Mouse (Mus musculus) megakaryocyte-erythroid progenitor cell, adult 5-6 weeks (primary cell): ENCODE measurements around the gene Pde4d. TPM values are rescaled to one million over a fixed set of nuclear protein-coding genes. Genes with fewer than 3 reads are reported as not detected.

Experiments used
- ATAC-seq: replicated peaks from 2 replicates; pipeline ENCODE4 v1.8.0; 2016; ENCODE audit warnings: mild to moderate bottlenecking, inconsistent platforms; ENCODE audit not compliant: severe bottlenecking, poor library complexity, low FRiP score, low TSS enrichment
- total RNA-seq, 2 experiments: library from RNA; stranded (forward) in 1 of 2; stranded (reverse) in 1 of 2; fragments of 200-1000, 215-1000 nt in 1 of 2; fragments of >200 nt in 1 of 2; fragmentation: Nextera tagmentation in 1 of 2; gene quantifications; 2 replicates each; pipeline ENCODE4 v1.2.3; 2014 to 2017

The Pde4d gene
- total RNA-seq, 2 experiments from 2014 or later, result 52.9 to 108 TPM

DNA sequence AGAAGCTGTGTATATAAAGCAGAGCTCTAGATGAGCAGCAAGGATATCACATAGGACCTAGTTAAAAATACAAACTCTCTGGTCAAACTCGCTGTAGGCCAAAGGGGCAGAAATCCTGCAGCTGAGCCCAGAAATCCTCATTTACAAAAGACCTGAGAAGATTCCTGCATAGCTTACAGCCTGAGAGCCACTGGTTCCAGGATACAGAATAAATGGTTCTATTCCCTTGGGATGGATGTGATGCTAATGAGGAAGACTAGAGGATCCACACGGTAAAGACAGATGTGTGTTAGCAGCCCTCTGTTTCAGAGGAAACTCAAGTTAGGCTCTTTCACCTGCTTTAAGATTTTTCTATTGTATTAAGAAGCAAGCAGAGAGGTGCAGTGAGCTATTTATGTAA, 1041.1 kb downstream of the Pde4d start:
- ATAC-seq, result no peak

DNA sequence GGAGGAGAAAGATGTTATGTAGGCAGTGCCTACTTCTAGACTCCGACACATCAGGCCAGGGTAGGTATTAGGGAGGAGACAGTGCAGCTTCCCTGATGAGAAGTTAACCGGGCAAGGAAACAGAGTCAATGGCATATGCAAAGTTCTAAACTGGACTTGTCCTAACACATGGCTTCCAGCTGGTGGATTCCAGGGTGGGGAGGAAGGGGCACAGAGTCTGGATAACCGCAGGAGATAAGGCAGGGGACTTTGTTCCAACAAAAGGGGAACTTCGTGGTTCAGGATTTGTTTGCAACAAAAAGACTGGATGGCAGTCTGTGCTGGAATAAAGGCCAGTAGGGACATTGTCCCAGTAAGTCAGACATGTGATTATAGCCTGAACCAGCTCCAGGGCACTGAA, 1042.1 kb downstream of the Pde4d start:
- no peak for ATAC-seq

- ATAC-seq, result no peak
Measured at GRCm38 (mm10) chr13:109500336-109500735, 1050.6 kb downstream of the Pde4d start.

DNA sequence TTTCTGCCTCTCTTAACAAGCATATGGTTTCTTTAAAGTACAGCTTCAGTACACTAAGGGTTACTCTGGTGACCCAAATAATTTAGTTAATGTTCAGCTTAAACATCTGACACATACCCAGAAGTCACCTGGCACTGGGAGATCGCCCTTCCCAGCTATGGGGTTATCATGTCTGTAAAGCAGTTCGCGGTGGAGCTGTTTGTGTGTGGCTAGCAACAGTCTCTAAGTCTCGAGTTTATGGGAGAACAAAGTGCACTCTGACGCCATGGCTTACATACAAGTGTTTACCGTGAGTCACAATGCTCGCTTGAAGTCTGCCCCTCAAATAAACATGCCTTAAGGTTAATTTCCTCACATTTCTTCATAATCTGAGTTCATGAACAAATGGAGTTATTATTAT, 1053.0 kb downstream of the Pde4d start:
- no peak for ATAC-seq

- ATAC-seq, result no peak
Measured at GRCm38 (mm10) chr13:109506754-109507153, 1057.0 kb downstream of the Pde4d start.

- ATAC-seq, result no peak
Measured at GRCm38 (mm10) chr13:109508472-109508871, 1058.7 kb downstream of the Pde4d start.

DNA sequence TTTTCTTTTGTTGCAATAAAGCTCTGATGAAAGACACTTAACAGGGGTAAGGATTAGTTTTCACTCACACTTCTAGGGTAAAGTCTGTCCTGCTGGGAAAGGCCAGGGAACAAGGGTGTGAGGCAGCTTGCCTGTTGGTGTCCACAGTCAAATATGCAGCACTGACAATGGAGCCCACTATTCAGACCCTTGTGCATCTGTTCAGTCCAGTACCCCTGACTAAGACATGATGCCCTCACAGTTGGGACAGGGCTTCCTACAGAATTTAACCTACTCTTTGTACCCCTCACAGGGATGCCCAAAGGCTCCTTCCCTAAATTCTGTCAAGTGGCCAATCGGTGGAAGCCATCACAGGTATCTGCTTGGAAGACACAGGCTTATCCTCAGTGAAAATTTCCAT, 1068.4 kb downstream of the Pde4d start:
- ATAC-seq, result no peak

DNA sequence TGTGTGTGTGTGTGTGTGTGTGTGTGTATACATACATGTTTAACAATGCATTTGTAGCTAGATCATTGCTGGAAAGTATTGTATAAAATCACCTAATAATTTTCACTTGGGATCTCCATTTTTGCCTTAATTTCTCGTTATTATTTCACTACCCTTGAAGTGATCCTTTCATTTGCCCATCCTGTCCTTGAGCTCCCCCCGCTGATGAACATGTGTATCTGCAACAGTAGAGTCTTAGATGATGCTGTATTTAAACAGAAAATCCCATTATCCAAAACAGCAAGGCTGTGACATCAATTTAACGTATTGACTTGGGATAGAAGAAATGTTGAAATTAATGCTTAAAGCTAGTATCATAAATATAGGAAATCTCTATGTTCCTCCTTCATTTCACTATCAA, 1069.7 kb downstream of the Pde4d start:
- ATAC-seq, result peak; percentile 77; the same call in 1 of the 2 replicates

- ATAC-seq, result no peak
Measured at GRCm38 (mm10) chr13:109519966-109520646, 1070.4 kb downstream of the Pde4d start.

GRCm38 (mm10) chr13:109533838-109534523, 1084.2 kb downstream of the Pde4d start:
- no peak for ATAC-seq

- no peak for ATAC-seq
Measured at GRCm38 (mm10) chr13:109534709-109535284, 1085.0 kb downstream of the Pde4d start.

DNA sequence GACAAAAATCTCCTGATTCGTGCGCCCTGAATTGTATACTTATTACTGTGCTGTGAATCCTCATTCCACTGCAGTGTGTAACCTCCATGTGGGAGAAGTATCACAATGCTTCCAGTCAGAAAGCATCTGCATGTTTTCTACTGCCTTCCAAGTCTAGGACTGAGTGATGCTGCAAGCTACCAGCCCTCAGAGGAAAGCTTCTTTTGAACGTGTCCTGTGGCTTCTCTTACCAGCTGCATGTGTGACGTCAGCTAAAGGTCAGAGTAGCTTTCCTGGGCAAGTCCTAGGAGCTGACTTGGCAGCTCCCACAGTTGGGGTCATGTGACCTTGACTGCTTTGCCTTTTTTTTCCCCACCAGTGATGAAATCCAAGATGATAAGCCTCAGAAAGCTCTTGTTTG, 1086.9 kb downstream of the Pde4d start:
- no peak for ATAC-seq

DNA sequence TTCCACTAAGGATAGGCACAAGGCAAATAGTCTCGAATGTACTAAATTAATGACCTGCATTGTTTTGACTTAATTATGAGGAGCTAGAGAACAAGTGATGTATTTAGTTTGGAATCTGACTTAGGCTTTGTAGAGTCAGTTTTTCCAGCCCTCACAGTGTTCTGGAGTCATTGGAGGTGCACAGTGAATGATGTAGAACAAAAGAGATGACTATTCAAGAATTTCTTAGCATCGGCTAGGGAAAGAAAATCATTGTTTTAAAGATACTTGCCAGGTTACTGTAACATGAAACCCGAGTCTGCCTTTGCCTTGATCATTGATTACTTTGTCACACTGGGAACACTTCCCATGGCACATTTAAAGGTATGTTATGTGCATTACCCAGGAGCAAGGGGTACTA, 1089.6 kb downstream of the Pde4d start:
- no peak for ATAC-seq

- ATAC-seq, result no peak
Measured at GRCm38 (mm10) chr13:109544646-109545045, 1094.9 kb downstream of the Pde4d start.

GRCm38 (mm10) chr13:109546337-109546736, 1096.6 kb downstream of the Pde4d start:
- peak; percentile 30; the same call in 1 of the 2 replicates for ATAC-seq

DNA sequence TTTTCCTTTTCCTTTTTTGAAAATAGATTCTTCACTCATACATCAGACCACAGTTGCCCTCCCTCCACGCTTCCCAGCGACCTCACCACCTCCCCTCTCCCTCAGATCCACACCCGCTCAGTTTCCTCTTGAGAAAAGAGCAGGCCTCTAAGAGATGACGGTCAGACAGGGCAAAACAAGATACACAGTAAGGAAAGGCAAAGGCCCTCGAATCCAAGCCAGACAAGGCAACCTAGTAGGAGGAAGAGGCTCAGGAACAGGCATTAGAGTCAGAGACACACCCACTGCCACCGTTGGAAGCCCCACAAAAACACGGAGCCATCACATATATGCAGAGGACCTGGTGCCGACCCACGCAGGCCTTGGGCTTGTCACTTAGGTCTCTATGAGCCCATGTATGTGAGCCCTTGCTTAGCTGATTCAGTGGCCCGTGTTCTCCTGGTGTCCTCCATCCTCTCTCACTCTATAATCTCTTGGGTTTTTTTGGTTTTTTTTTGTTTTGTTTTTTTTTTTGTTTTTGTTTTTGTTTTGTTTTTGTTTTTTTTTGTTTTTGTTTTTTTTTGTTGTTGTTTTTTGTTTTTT, 1097.3 kb downstream of the Pde4d start:
- ATAC-seq, result peak; percentile 39

DNA sequence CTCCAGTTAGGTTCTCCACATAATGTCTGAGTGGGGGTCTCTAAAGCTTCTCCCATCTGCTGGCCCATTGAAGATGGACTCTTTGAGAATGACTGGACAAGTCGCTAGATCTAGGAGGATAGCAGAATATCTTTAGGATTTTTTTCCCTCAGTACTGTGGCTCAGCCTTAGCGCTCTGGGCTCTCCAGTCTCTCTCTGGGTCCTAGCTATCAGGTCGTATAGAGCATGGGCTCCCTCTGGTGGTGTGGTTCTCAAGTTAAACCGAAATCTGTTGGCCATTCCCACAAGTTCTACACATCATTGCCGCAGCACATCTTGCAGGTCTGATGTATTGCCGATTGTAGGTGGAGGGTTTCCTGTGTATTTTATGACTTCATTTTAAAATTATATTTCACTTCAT, 1098.0 kb downstream of the Pde4d start:
- peak; percentile 91 for ATAC-seq

DNA sequence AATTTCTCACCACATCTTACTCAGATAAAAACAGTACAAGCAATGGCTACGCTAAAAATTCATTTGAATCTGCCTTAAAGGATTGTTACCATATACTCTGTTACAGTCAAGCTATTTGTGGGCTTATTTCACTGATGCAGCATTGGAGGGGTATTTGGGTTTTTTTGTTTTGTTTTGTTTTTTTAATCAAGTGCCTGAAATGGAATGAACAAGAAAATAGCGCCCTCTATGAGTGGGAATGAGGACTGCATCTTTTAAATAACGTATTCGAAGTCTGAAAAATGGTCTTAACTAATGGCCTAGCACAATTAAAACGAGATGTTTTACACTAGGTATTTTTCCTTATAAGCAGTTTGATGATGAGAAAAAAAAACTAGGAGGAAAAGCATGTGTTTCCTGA, 1098.5 kb downstream of the Pde4d start:
- no peak for ATAC-seq

- ATAC-seq, result no peak
Measured at GRCm38 (mm10) chr13:109548771-109549555, 1099.2 kb downstream of the Pde4d start.

GRCm38 (mm10) chr13:109551836-109552235, 1102.1 kb downstream of the Pde4d start:
- ATAC-seq, result no peak
